Mouse (Mus musculus) CH12.LX (cell line): ENCODE measurements around the gene Wt1. TPM values are rescaled to one million over a fixed set of nuclear protein-coding genes. Genes with fewer than 3 reads are reported as not detected.

Experiments
- DNase-seq: peaks from one replicate; pipeline ENCODE4 v3.0.0-alpha.2; 2013; ENCODE audit errors: extremely low read depth
- H3K27ac ChIP-seq: 2 replicates; pipeline ENCODE4 v1.5.1; 2012; ENCODE audit warnings: low read depth, mild to moderate bottlenecking, control low read depth, moderate library complexity; ENCODE audit not compliant: insufficient read depth
- H3K27me3 ChIP-seq: replicated peaks from 2 replicates; pipeline ENCODE3; 2012; ENCODE audit warnings: inconsistent platforms
- H3K36me3 ChIP-seq, 2 experiments: replicated peaks in 1 of 2; 2 replicates each; pipeline versions ENCODE3 to v1.6.1; 2012; ENCODE audit warnings: inconsistent platforms in 1 of 2, low read length in 1 of 2, mild to moderate bottlenecking in 1 of 2, mixed read lengths in 1 of 2, moderate library complexity in 1 of 2; ENCODE audit not compliant: control insufficient read depth in 1 of 2, insufficient read depth in 1 of 2
- H3K4me1 ChIP-seq, 2 experiments: 2 replicates each; pipeline ENCODE4 v1.6.1; 2012; ENCODE audit warnings: inconsistent platforms in 1 of 2, moderate library complexity in 1 of 2; ENCODE audit not compliant: insufficient read depth in 2 of 2, control insufficient read depth in 1 of 2
- H3K4me2 ChIP-seq: 2 replicates; pipeline ENCODE4 v1.6.1; 2012; ENCODE audit warnings: low read depth, mild to moderate bottlenecking, control low read depth; ENCODE audit not compliant: poor library complexity, insufficient read depth, severe bottlenecking
- H3K4me3 ChIP-seq, 3 experiments: fragments of 150-350 bp in 1 of 3; sonication (generic) in 1 of 3; replicated peaks in 1 of 3; 2 replicates each; pipeline versions ENCODE3 to v1.5.1; 2011 to 2012; ENCODE audit warnings: low read depth in 2 of 3, low read length in 2 of 3, mild to moderate bottlenecking in 2 of 3, moderate library complexity in 2 of 3, control low read depth in 1 of 3, improper control_type of control experiment in 1 of 3, inconsistent platforms in 1 of 3, mixed read lengths in 1 of 3; ENCODE audit not compliant: poor library complexity in 1 of 3
- H3K79me2 ChIP-seq: replicated peaks from 2 replicates; pipeline ENCODE4 v1.6.1; 2012; ENCODE audit warnings: mild to moderate bottlenecking, moderate library complexity; ENCODE audit not compliant: control insufficient read depth, poor library complexity, insufficient read depth, severe bottlenecking; ENCODE audit errors: extremely low read depth
- H3K9ac ChIP-seq: 2 replicates; pipeline ENCODE4 v1.6.1; 2012; ENCODE audit warnings: low read depth, mild to moderate bottlenecking, control low read depth, moderate library complexity; ENCODE audit not compliant: insufficient read depth
- H3K9me3 ChIP-seq: replicated peaks from 2 replicates; pipeline ENCODE3; 2012; ENCODE audit warnings: low read length, inconsistent platforms, mixed read lengths
- BHLHE40 ChIP-seq: IDR thresholded peaks from 2 replicates; pipeline ENCODE4 v1.6.1; 2011; ENCODE audit warnings: mild to moderate bottlenecking, low read depth, low read length, improper control_type of control experiment
- CHD1 ChIP-seq: IDR thresholded peaks from 2 replicates; pipeline ENCODE4 v1.6.1; 2012; ENCODE audit warnings: low read depth, low read length, improper control_type of control experiment, inconsistent platforms
- CHD2 ChIP-seq: IDR thresholded peaks from 2 replicates; pipeline ENCODE4 v1.6.1; 2011; ENCODE audit warnings: low read length, improper control_type of control experiment
- CTCF ChIP-seq, 2 experiments: IDR thresholded peaks in 1 of 2; conservative IDR thresholded peaks in 1 of 2; 2 replicates each; pipeline ENCODE4 v1.5.1; 2011 to 2012; ENCODE audit warnings: low read depth in 2 of 2, low read length in 2 of 2, improper control_type of control experiment in 1 of 2, inconsistent platforms in 1 of 2, mild to moderate bottlenecking in 1 of 2, moderate library complexity in 1 of 2
- ELF1 ChIP-seq: IDR thresholded peaks from 2 replicates; pipeline ENCODE4 v1.6.1; 2014; ENCODE audit warnings: low read depth, mild to moderate bottlenecking, inconsistent platforms, low read length, improper control_type of control experiment
- EP300 ChIP-seq: IDR thresholded peaks from 2 replicates; pipeline ENCODE4 v1.6.1; 2011; ENCODE audit warnings: low read length, improper control_type of control experiment
- ETS1 ChIP-seq: conservative IDR thresholded peaks from 2 replicates; pipeline ENCODE4 v1.6.1; 2012; ENCODE audit warnings: low read depth, mild to moderate bottlenecking, inconsistent platforms, low read length, improper control_type of control experiment, moderate library complexity
- GABPA ChIP-seq: IDR thresholded peaks from 2 replicates; pipeline ENCODE4 v1.6.1; 2012; ENCODE audit warnings: low read depth, low read length, improper control_type of control experiment, inconsistent platforms; ENCODE audit not compliant: insufficient replicate concordance
- JUN ChIP-seq: IDR thresholded peaks from 2 replicates; pipeline ENCODE4 v1.6.1; 2011; ENCODE audit warnings: low read depth, mild to moderate bottlenecking, low read length, improper control_type of control experiment, moderate library complexity; ENCODE audit not compliant: insufficient read depth
- JUND ChIP-seq: conservative IDR thresholded peaks from 2 replicates; pipeline ENCODE4 v1.6.1; 2011; ENCODE audit warnings: low read depth, low read length, improper control_type of control experiment
- KAT2A ChIP-seq: IDR thresholded peaks from 2 replicates; pipeline ENCODE4 v1.6.1; 2012; ENCODE audit warnings: low read length, improper control_type of control experiment, inconsistent platforms; ENCODE audit not compliant: insufficient replicate concordance
- MAFK ChIP-seq: IDR thresholded peaks from 2 replicates; pipeline ENCODE4 v1.6.1; 2011; ENCODE audit warnings: low read length, improper control_type of control experiment; ENCODE audit not compliant: insufficient replicate concordance
- MAX ChIP-seq: IDR thresholded peaks from 2 replicates; pipeline ENCODE4 v1.6.1; 2011; ENCODE audit warnings: low read length, improper control_type of control experiment
- MAZ ChIP-seq: IDR thresholded peaks from 2 replicates; pipeline ENCODE4 v1.6.1; 2012; ENCODE audit warnings: low read depth, mild to moderate bottlenecking, inconsistent platforms, low read length, improper control_type of control experiment, moderate library complexity
- MXI1 ChIP-seq: IDR thresholded peaks from 2 replicates; pipeline ENCODE4 v1.6.1; 2011; ENCODE audit warnings: mild to moderate bottlenecking, low read depth, low read length, improper control_type of control experiment
- MYC ChIP-seq: IDR thresholded peaks from 2 replicates; pipeline ENCODE4 v1.6.1; 2011; ENCODE audit warnings: low read depth, mild to moderate bottlenecking, improper control_type of control experiment, low read length
- NRF1 ChIP-seq: IDR thresholded peaks from 2 replicates; pipeline ENCODE4 v1.6.1; 2014; ENCODE audit warnings: low read depth, mild to moderate bottlenecking, inconsistent platforms, low read length, improper control_type of control experiment, moderate library complexity
- PAX5 ChIP-seq: IDR thresholded peaks from 2 replicates; pipeline ENCODE4 v1.6.1; 2012; ENCODE audit warnings: low read length, inconsistent platforms, mixed read lengths
- POLR2A ChIP-seq: IDR thresholded peaks from 2 replicates; pipeline ENCODE4 v1.6.1; 2011; ENCODE audit warnings: low read depth, mild to moderate bottlenecking, improper control_type of control experiment, low read length
- POLR2AphosphoS2 ChIP-seq: IDR thresholded peaks from 2 replicates; pipeline ENCODE4 v1.6.1; 2011; ENCODE audit warnings: low read depth, low read length, improper control_type of control experiment
- RCOR1 ChIP-seq: conservative IDR thresholded peaks from 2 replicates; pipeline ENCODE4 v1.6.1; 2012; ENCODE audit warnings: low read depth, mild to moderate bottlenecking, inconsistent platforms, low read length, improper control_type of control experiment
- SMC3 ChIP-seq: IDR thresholded peaks from 2 replicates; pipeline ENCODE4 v1.6.1; 2011; ENCODE audit warnings: low read depth, low read length, improper control_type of control experiment
- TCF12 ChIP-seq: IDR thresholded peaks from 2 replicates; pipeline ENCODE4 v1.6.1; 2014; ENCODE audit warnings: low read depth, mild to moderate bottlenecking, inconsistent platforms, low read length, improper control_type of control experiment
- UBTF ChIP-seq: IDR thresholded peaks from 2 replicates; pipeline ENCODE4 v1.6.1; 2012; ENCODE audit warnings: low read depth, mild to moderate bottlenecking, inconsistent platforms, low read length, improper control_type of control experiment, moderate library complexity
- USF1 ChIP-seq: IDR thresholded peaks from 2 replicates; pipeline ENCODE4 v1.6.1; 2014; ENCODE audit warnings: low read depth, mild to moderate bottlenecking, inconsistent platforms, low read length, improper control_type of control experiment
- USF2 ChIP-seq: conservative IDR thresholded peaks from 2 replicates; pipeline ENCODE4 v1.6.1; 2011; ENCODE audit warnings: low read depth, low read length, improper control_type of control experiment
- ZKSCAN1 ChIP-seq: IDR thresholded peaks from 2 replicates; pipeline ENCODE4 v1.6.1; 2012; ENCODE audit warnings: low read depth, inconsistent platforms, low read length, improper control_type of control experiment, borderline replicate concordance
- ZMIZ1 ChIP-seq: IDR thresholded peaks from 2 replicates; pipeline ENCODE4 v1.6.1; 2012; ENCODE audit warnings: low read depth, mild to moderate bottlenecking, inconsistent platforms, low read length, improper control_type of control experiment
- dilution Hi-C: fragments of 300-500 bp; cut with MboI; formaldehyde crosslinking; loops from 2 replicates; pipeline ENCODE4 v1.14.3; 2020; ENCODE audit warnings: low sequenced_read_pairs; ENCODE audit not compliant: extremely low pct_unique_long_range_greater_than_20kb, extremely low pct_ligation_motif_present
- in situ Hi-C: fragments of 300-500 bp; cut with MboI; formaldehyde crosslinking; loops from 3 replicates; pipeline ENCODE4 v1.14.3; 2019; ENCODE audit warnings: low sequenced_read_pairs, low pct_ligation_motif_present, low pct_unique_long_range_greater_than_20kb, mixed read lengths
- polyA plus RNA-seq: library from polyadenylated mRNA; unstranded; fragments of >175 nt; gene quantifications from 2 replicates; pipeline ENCODE4 v1.2.1, GENCODE M21; 2012; ENCODE audit warnings: low read depth; ENCODE audit not compliant: insufficient read length
- total RNA-seq, 2 experiments: library from RNA; depleted of rRNA; stranded (reverse); fragments of 300-350 nt in 1 of 2; fragments of >200 nt in 1 of 2; gene quantifications; 2 replicates each; pipeline ENCODE4 v1.2.3; 2012 to 2014

The Wt1 gene
- total and polyA plus RNA-seq, 3 experiments: not detected

DNA sequence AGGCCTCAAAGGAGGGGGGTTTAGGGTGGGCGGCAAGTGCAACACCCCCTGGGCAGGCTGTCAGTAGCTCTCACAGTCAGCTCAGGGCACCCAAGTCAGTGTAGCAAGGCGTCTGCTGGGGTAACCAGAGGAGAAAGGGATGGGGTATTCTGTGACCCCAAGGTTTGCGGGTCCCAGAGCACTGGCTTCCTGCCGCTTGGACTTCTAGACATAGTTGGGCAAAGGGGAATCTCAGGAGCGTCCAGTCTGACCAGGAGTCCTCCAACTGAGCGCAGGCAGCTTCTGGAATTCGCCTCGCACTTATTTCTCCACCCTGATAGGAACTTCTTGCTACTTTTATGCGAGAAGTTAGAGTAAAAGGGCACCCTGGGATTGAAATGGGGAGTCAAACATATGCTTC, 2.4 kb upstream of the Wt1 start:
- dilution Hi-C loops (no loop called here), in situ Hi-C loops (no loop called here)
- H3K9ac ChIP-seq: no peak overlapping the region
- no peaks in the 10 kb centered on the region for H3K27me3 ChIP-seq
- H3K36me3 ChIP-seq: no peaks in the 10 kb centered on the region
- H3K4me2 ChIP-seq: no peak overlapping the region
- TF ChIP-seq POLR2A (no peak), MAFK (no peak), ZMIZ1 (no peak), USF1 (no peak), EP300 (no peak), SMC3 (no peak), PAX5 (no peak), ETS1 (no peak), GABPA (no peak), ZKSCAN1 (no peak), USF2 (no peak)
- TF ChIP-seq, all 38 proteins: peak for 0
- Histone ChIP-seq H3K27ac (no peak overlapping the region), H3K79me2 (no peaks in the 10 kb centered on the region), H3K4me3 (no peak overlapping the region), H3K4me1 (peaks cover 0 to 7% of the 10 kb centered on the region in 2 experiments; a peak in 2 of 4 replicates), H3K9me3 (peaks cover 18% of the 10 kb centered on the region)
- DNase-seq: no peak

DNA sequence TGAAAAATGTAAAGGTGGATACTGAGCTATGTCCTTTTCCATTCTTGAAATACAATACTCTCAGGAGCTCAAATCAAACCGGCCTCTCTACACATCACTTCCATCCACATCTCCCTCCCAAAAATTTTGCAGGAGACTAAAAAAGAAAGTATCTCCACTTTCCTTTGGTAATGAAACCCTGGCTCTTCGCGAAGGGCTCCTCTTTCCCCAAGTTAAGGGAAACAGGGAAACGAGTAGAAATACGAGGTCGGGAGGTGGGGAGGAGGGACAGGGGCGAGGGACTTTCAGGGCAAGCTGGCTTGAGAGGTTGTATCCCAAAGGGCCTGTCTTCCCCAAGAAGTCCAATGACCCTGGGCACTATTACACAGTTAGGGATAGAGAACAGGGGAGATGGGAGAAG, 1.9 kb upstream of the Wt1 start:
- no peak overlapping the region for H3K4me2 ChIP-seq
- TF ChIP-seq CTCF (conservative IDR thresholded peaks at IDR 0.05 in 1 of 2, IDR thresholded peaks at IDR 0.05 in 1 of 2; ENCODE audit: low read depth in 2 of 2, low read length in 2 of 2) (no peak), NRF1 (no peak)
- TF ChIP-seq, all 38 proteins: peak for 0
- H3K27me3 ChIP-seq: no peaks in the 10 kb centered on the region
- in situ Hi-C loops (no loop called here), dilution Hi-C loops (no loop called here)
- DNase-seq: no peak
- peaks cover 0 to 7% of the 10 kb centered on the region in 2 experiments; a peak in 2 of 4 replicates for H3K4me1 ChIP-seq
- H3K9me3 ChIP-seq: peaks cover 18% of the 10 kb centered on the region
- H3K4me3 ChIP-seq: no peak overlapping the region
- H3K36me3 ChIP-seq: no peaks in the 10 kb centered on the region
- H3K27ac ChIP-seq: no peak overlapping the region
- H3K79me2 ChIP-seq: no peaks in the 10 kb centered on the region
- H3K9ac ChIP-seq: no peak overlapping the region

DNA sequence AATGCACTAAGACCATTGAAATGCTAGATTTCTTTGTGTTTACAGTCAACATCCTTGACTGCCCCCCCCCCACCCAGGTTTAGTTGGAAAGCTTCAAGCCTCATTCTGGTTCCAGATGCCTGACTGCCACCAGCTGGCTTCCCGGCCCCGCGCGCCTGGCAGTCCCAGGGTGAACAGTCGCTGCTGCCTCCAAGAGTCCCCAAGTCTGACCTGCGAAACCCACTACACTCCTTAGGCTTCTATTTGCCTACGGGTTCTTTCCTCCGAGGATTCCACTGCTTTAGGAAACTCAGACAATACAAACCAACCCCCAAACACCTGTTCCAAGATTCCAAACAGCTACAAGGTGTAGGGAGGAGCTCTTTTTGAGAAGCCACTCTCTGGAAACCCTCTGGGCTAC, 1.1 kb upstream of the Wt1 start:
- no peaks in the 10 kb centered on the region for H3K27me3 ChIP-seq
- H3K36me3 ChIP-seq: no peaks in the 10 kb centered on the region
- no peak overlapping the region for H3K4me2 ChIP-seq
- in situ Hi-C loops: no loop called here
- peaks cover 0 to 7% of the 10 kb centered on the region in 2 experiments; a peak in 2 of 4 replicates for H3K4me1 ChIP-seq
- no peaks in the 10 kb centered on the region for H3K79me2 ChIP-seq
- dilution Hi-C loops: no loop called here
- H3K9me3 ChIP-seq: peaks cover 18% of the 10 kb centered on the region
- no peak overlapping the region for H3K9ac ChIP-seq
- no peak overlapping the region for H3K27ac ChIP-seq
- no peak for DNase-seq
- no peak overlapping the region for H3K4me3 ChIP-seq
- TF ChIP-seq KAT2A (no peak), TCF12 (no peak), MAZ (no peak), ELF1 (no peak), BHLHE40 (no peak), JUND (no peak), MAX (no peak), EP300 (no peak), MXI1 (no peak), CHD2 (no peak), POLR2AphosphoS2 (no peak), RCOR1 (no peak), UBTF (no peak), PAX5 (no peak), CHD1 (no peak), JUN (no peak), MYC (no peak), ETS1 (no peak), MAFK (no peak)
